Mouse (Mus musculus) cerebellum, adult 11 months (tissue): ENCODE data around the gene Pigb.
A peak's percentile ranks its signal among the peaks of the same experiment; 100 is the strongest.

ENCODE experiments used
- DNase-seq: peaks from one replicate; pipeline ENCODE4 v3.0.0; 2022

Gene Pigb

GRCm38 (mm10) chr9:73045204-73045603 is 5.0 kb upstream of the Pigb start:
- DNase-seq, result peak; percentile 34

GRCm38 (mm10) chr9:73044146-73045079 is 4.2 kb upstream of the Pigb start, which contains the start of gene Rab27a:
Gene Rab27a (plus strand): TSS chr9:73044854.
- peak; percentile 83 for DNase-seq

- peak; percentile 90 for DNase-seq
Observed at GRCm38 (mm10) chr9:73039222-73039945, 794 bp downstream of the Pigb start.

GRCm38 (mm10) chr9:73033406-73033805 is 6.8 kb downstream of the Pigb start:
- no peak for DNase-seq

- DNase-seq, result peak; percentile 55
Observed at GRCm38 (mm10) chr9:73031421-73031820, 8.8 kb downstream of the Pigb start.

GRCm38 (mm10) chr9:73030443-73030842 is 9.7 kb downstream of the Pigb start:
- no peak for DNase-seq

- DNase-seq, result no peak
Observed at GRCm38 (mm10) chr9:73025818-73026636, 14.2 kb downstream of the Pigb start.

GRCm38 (mm10) chr9:73020566-73021097 is 19.5 kb downstream of the Pigb start:
- no peak for DNase-seq

- peak; percentile 45 for DNase-seq
Observed at GRCm38 (mm10) chr9:73019841-73020240, 20.3 kb downstream of the Pigb start.

GRCm38 (mm10) chr9:73014724-73015123 is 25.5 kb downstream of the Pigb start:
- DNase-seq, result no peak

- no peak for DNase-seq
Observed at GRCm38 (mm10) chr9:73012629-73013028, 27.5 kb downstream of the Pigb start.

GRCm38 (mm10) chr9:73008384-73008783 is 31.8 kb downstream of the Pigb start:
- no peak for DNase-seq

GRCm38 (mm10) chr9:73006175-73006574 is 34.0 kb downstream of the Pigb start:
- no peak for DNase-seq

- no peak for DNase-seq
Observed at GRCm38 (mm10) chr9:73005106-73005505, 35.1 kb downstream of the Pigb start.

- no peak for DNase-seq
Observed at GRCm38 (mm10) chr9:73004076-73004475, 36.1 kb downstream of the Pigb start.

- no peak for DNase-seq
Observed at GRCm38 (mm10) chr9:73002177-73002576, 38.0 kb downstream of the Pigb start.

- no peak for DNase-seq
Observed at GRCm38 (mm10) chr9:73001314-73002011, 38.7 kb downstream of the Pigb start.

- DNase-seq, result no peak
Observed at GRCm38 (mm10) chr9:73000487-73000886, 39.7 kb downstream of the Pigb start.

GRCm38 (mm10) chr9:72996806-72997205 is 43.4 kb downstream of the Pigb start:
- no peak for DNase-seq

- no peak for DNase-seq
Observed at GRCm38 (mm10) chr9:72996167-72996566, 44.0 kb downstream of the Pigb start.

- no peak for DNase-seq
Observed at GRCm38 (mm10) chr9:72992576-72992975, 47.6 kb downstream of the Pigb start.

GRCm38 (mm10) chr9:72991420-72991819 is 48.8 kb downstream of the Pigb start:
- DNase-seq, result no peak
